Mouse (Mus musculus): ENCODE results near the gene Ptprd.

Gene Ptprd

GRCm38 (mm10) chr4:77107291-77107690, 1104.5 kb downstream of the Ptprd start:
- no peaks in the 10 kb centered on the region for H3K4me1 ChIP-seq (replicated peaks; ENCODE audit: low read depth, low read length)

GRCm38 (mm10) chr4:77083165-77083564, 1128.6 kb downstream of the Ptprd start:
- Histone ChIP-seq H3K9me3 (ENCODE audit: low read length) (no peaks in the 10 kb centered on the region), H3K27me3 (ENCODE audit: insufficient read depth, low read length) (no peaks in the 10 kb centered on the region), H3K4me1 (replicated peaks; ENCODE audit: low read depth, low read length) (no peaks in the 10 kb centered on the region), H3K36me3 (ENCODE audit: insufficient read depth, low read length) (no peaks in the 10 kb centered on the region), H3K4me3 (replicated peaks; ENCODE audit: low read length) (no peak overlapping the region)
- TF ChIP-seq POU5F1 (IDR thresholded peaks at IDR 0.05; ENCODE audit: borderline replicate concordance, low read length) (no peak), CTCF (conservative IDR thresholded peaks at IDR 0.05; ENCODE audit: low read length) (peak; percentile 37)

More at GRCm38 (mm10) chr4:77107291-77107690, 1104.5 kb downstream of the Ptprd start:
- H3K27me3 ChIP-seq (ENCODE audit: insufficient read depth, low read length), result no peaks in the 10 kb centered on the region
- H3K4me3 ChIP-seq (replicated peaks; ENCODE audit: low read length), result no peak overlapping the region
- H3K9me3 ChIP-seq (ENCODE audit: low read length), result no peaks in the 10 kb centered on the region
- H3K36me3 ChIP-seq (ENCODE audit: insufficient read depth, low read length), result no peaks in the 10 kb centered on the region
- TF ChIP-seq POU5F1 (IDR thresholded peaks at IDR 0.05; ENCODE audit: borderline replicate concordance, low read length) (no peak), CTCF (conservative IDR thresholded peaks at IDR 0.05; ENCODE audit: low read length) (no peak), NANOG (IDR thresholded peaks at IDR 0.05; ENCODE audit: borderline replicate concordance, low read length) (no peak)

- Histone ChIP-seq H3K27me3 (ENCODE audit: insufficient read depth, low read length) (no peaks in the 10 kb centered on the region), H3K4me3 (replicated peaks; ENCODE audit: low read length) (no peak overlapping the region), H3K4me1 (replicated peaks; ENCODE audit: low read depth, low read length) (no peaks in the 10 kb centered on the region), H3K36me3 (ENCODE audit: insufficient read depth, low read length) (no peaks in the 10 kb centered on the region), H3K9me3 (ENCODE audit: low read length) (no peaks in the 10 kb centered on the region)
- no peak for TF ChIP-seq NANOG (IDR thresholded peaks at IDR 0.05; ENCODE audit: borderline replicate concordance, low read length)
- TF ChIP-seq CTCF (conservative IDR thresholded peaks at IDR 0.05; ENCODE audit: low read length), result no peak
- no peak for TF ChIP-seq POU5F1 (IDR thresholded peaks at IDR 0.05; ENCODE audit: borderline replicate concordance, low read length)
These were observed 1134.2 kb downstream of the Ptprd start for GRCm38 (mm10) chr4:77077607-77078006.

- Histone ChIP-seq H3K36me3 (ENCODE audit: insufficient read depth, low read length) (no peaks in the 10 kb centered on the region), H3K4me3 (replicated peaks; ENCODE audit: low read length) (no peak overlapping the region), H3K27me3 (ENCODE audit: insufficient read depth, low read length) (no peaks in the 10 kb centered on the region), H3K4me1 (replicated peaks; ENCODE audit: low read depth, low read length) (no peaks in the 10 kb centered on the region), H3K9me3 (ENCODE audit: low read length) (no peaks in the 10 kb centered on the region)
- TF ChIP-seq POU5F1 (IDR thresholded peaks at IDR 0.05; ENCODE audit: borderline replicate concordance, low read length), result no peak
- no peak for TF ChIP-seq NANOG (IDR thresholded peaks at IDR 0.05; ENCODE audit: borderline replicate concordance, low read length)
- no peak for TF ChIP-seq CTCF (conservative IDR thresholded peaks at IDR 0.05; ENCODE audit: low read length)
These were observed 1161.1 kb downstream of the Ptprd start for GRCm38 (mm10) chr4:77050536-77051207.

GRCm38 (mm10) chr4:77004483-77004882, 1207.3 kb downstream of the Ptprd start:
- no peaks in the 10 kb centered on the region for H3K27me3 ChIP-seq (ENCODE audit: insufficient read depth, low read length)
- no peaks in the 10 kb centered on the region for H3K9me3 ChIP-seq (ENCODE audit: low read length)
- H3K4me3 ChIP-seq (replicated peaks; ENCODE audit: low read length), result no peak overlapping the region
- H3K36me3 ChIP-seq (ENCODE audit: insufficient read depth, low read length), result no peaks in the 10 kb centered on the region
- TF ChIP-seq CTCF (conservative IDR thresholded peaks at IDR 0.05; ENCODE audit: low read length) (no peak), POU5F1 (IDR thresholded peaks at IDR 0.05; ENCODE audit: borderline replicate concordance, low read length) (no peak), NANOG (IDR thresholded peaks at IDR 0.05; ENCODE audit: borderline replicate concordance, low read length) (no peak)
- no peaks in the 10 kb centered on the region for H3K4me1 ChIP-seq (replicated peaks; ENCODE audit: low read depth, low read length)

- Histone ChIP-seq H3K27me3 (ENCODE audit: insufficient read depth, low read length) (no peaks in the 10 kb centered on the region), H3K36me3 (ENCODE audit: insufficient read depth, low read length) (no peaks in the 10 kb centered on the region), H3K4me1 (replicated peaks; ENCODE audit: low read depth, low read length) (no peaks in the 10 kb centered on the region), H3K4me3 (replicated peaks; ENCODE audit: low read length) (no peak overlapping the region), H3K9me3 (ENCODE audit: low read length) (no peaks in the 10 kb centered on the region)
- TF ChIP-seq CTCF (conservative IDR thresholded peaks at IDR 0.05; ENCODE audit: low read length) (no peak), POU5F1 (IDR thresholded peaks at IDR 0.05; ENCODE audit: borderline replicate concordance, low read length) (no peak), NANOG (IDR thresholded peaks at IDR 0.05; ENCODE audit: borderline replicate concordance, low read length) (no peak)
These were observed 1215.6 kb downstream of the Ptprd start for GRCm38 (mm10) chr4:76996172-76996571.

GRCm38 (mm10) chr4:76989961-76990360, 1221.8 kb downstream of the Ptprd start:
- Histone ChIP-seq H3K36me3 (ENCODE audit: insufficient read depth, low read length) (no peaks in the 10 kb centered on the region), H3K9me3 (ENCODE audit: low read length) (no peaks in the 10 kb centered on the region), H3K4me3 (replicated peaks; ENCODE audit: low read length) (no peak overlapping the region), H3K4me1 (replicated peaks; ENCODE audit: low read depth, low read length) (no peaks in the 10 kb centered on the region), H3K27me3 (ENCODE audit: insufficient read depth, low read length) (no peaks in the 10 kb centered on the region)
- TF ChIP-seq NANOG (IDR thresholded peaks at IDR 0.05; ENCODE audit: borderline replicate concordance, low read length) (no peak), POU5F1 (IDR thresholded peaks at IDR 0.05; ENCODE audit: borderline replicate concordance, low read length) (no peak), CTCF (conservative IDR thresholded peaks at IDR 0.05; ENCODE audit: low read length) (no peak)

- H3K36me3 ChIP-seq (ENCODE audit: insufficient read depth, low read length), result no peaks in the 10 kb centered on the region
- H3K27me3 ChIP-seq (ENCODE audit: insufficient read depth, low read length), result no peaks in the 10 kb centered on the region
- TF ChIP-seq CTCF (conservative IDR thresholded peaks at IDR 0.05; ENCODE audit: low read length) (no peak), POU5F1 (IDR thresholded peaks at IDR 0.05; ENCODE audit: borderline replicate concordance, low read length) (no peak), NANOG (IDR thresholded peaks at IDR 0.05; ENCODE audit: borderline replicate concordance, low read length) (no peak)
- no peak overlapping the region for H3K4me3 ChIP-seq (replicated peaks; ENCODE audit: low read length)
- no peaks in the 10 kb centered on the region for H3K9me3 ChIP-seq (ENCODE audit: low read length)
- no peaks in the 10 kb centered on the region for H3K4me1 ChIP-seq (replicated peaks; ENCODE audit: low read depth, low read length)
These were observed 1234.5 kb downstream of the Ptprd start for GRCm38 (mm10) chr4:76977056-76977809.
